Mouse (Mus musculus): ENCODE data around the gene Ubox5. TPM values are rescaled to one million over a fixed set of nuclear protein-coding genes. Genes with fewer than 3 reads are reported as not detected.
A peak's percentile ranks its signal among the peaks of the same experiment; 100 is the strongest.

Ubox5 gene
- polyA plus RNA-seq, 1 experiment from 2014 or later: 14.4 TPM

GRCm38 (mm10) chr2:130558015-130558414 lies 71.8 kb downstream of the Ubox5 start:
- peaks cover 3% of the 10 kb centered on the region for H3K4me1 ChIP-seq (replicated peaks; ENCODE audit: control insufficient read depth, insufficient read depth, low read length)
- WGBS: 69% methylated on average over 2 of the region's 2 CpGs
- H3K4me2 ChIP-seq: no peak overlapping the region
- no peak overlapping the region for H3K27ac ChIP-seq (ENCODE audit: low read depth, low read length)
- DNase-seq (ENCODE audit: low spot score): no peak
- no peak overlapping the region for H3K4me3 ChIP-seq (ENCODE audit: low read depth, low read length)
- no peaks in the 10 kb centered on the region for H3K9me3 ChIP-seq (ENCODE audit: control insufficient read depth, low read length)
- no peak for ATAC-seq (replicated peaks; ENCODE audit: low FRiP score)
- H3K27me3 ChIP-seq (replicated peaks; ENCODE audit: control insufficient read depth, insufficient read depth, low read length): no peaks in the 10 kb centered on the region
- H3K9ac ChIP-seq (ENCODE audit: low read depth, low read length): no peak overlapping the region
- peaks cover 6% of the 10 kb centered on the region for H3K36me3 ChIP-seq (ENCODE audit: control insufficient read depth, insufficient read depth, low read length)

GRCm38 (mm10) chr2:130557462-130557861 lies 72.4 kb downstream of the Ubox5 start:
- Histone ChIP-seq H3K27me3 (replicated peaks; ENCODE audit: control insufficient read depth, insufficient read depth, low read length) (no peaks in the 10 kb centered on the region), H3K9me3 (ENCODE audit: control insufficient read depth, low read length) (no peaks in the 10 kb centered on the region), H3K36me3 (ENCODE audit: control insufficient read depth, insufficient read depth, low read length) (peaks cover 6% of the 10 kb centered on the region), H3K4me1 (replicated peaks; ENCODE audit: control insufficient read depth, insufficient read depth, low read length) (no peaks in the 10 kb centered on the region), H3K9ac (ENCODE audit: low read depth, low read length) (no peak overlapping the region), H3K4me2 (no peak overlapping the region), H3K27ac (ENCODE audit: low read depth, low read length) (no peak overlapping the region), H3K4me3 (ENCODE audit: low read depth, low read length) (no peak overlapping the region)
- ATAC-seq (replicated peaks; ENCODE audit: low FRiP score) (no peak), DNase-seq (ENCODE audit: low spot score) (no peak)
- 93% methylated on average over 2 of the region's 2 CpGs for WGBS

GRCm38 (mm10) chr2:130556292-130556691 lies 73.5 kb downstream of the Ubox5 start:
- Histone ChIP-seq H3K4me3 (ENCODE audit: low read depth, low read length) (no peak overlapping the region), H3K9me3 (ENCODE audit: control insufficient read depth, low read length) (no peaks in the 10 kb centered on the region), H3K4me1 (replicated peaks; ENCODE audit: control insufficient read depth, insufficient read depth, low read length) (no peaks in the 10 kb centered on the region), H3K27ac (ENCODE audit: low read depth, low read length) (no peak overlapping the region), H3K9ac (ENCODE audit: low read depth, low read length) (no peak overlapping the region), H3K4me2 (no peak overlapping the region), H3K36me3 (ENCODE audit: control insufficient read depth, insufficient read depth, low read length) (peaks cover 9% of the 10 kb centered on the region), H3K27me3 (replicated peaks; ENCODE audit: control insufficient read depth, insufficient read depth, low read length) (no peaks in the 10 kb centered on the region)
- WGBS: 85% methylated on average over 1 of the region's 1 CpGs
- ATAC-seq (replicated peaks; ENCODE audit: low FRiP score): no peak
- DNase-seq (ENCODE audit: low spot score): no peak

GRCm38 (mm10) chr2:130554841-130555240 lies 75.0 kb downstream of the Ubox5 start:
- Histone ChIP-seq H3K4me1 (replicated peaks; ENCODE audit: control insufficient read depth, insufficient read depth, low read length) (no peaks in the 10 kb centered on the region), H3K4me2 (no peak overlapping the region), H3K27ac (ENCODE audit: low read depth, low read length) (no peak overlapping the region), H3K27me3 (replicated peaks; ENCODE audit: control insufficient read depth, insufficient read depth, low read length) (no peaks in the 10 kb centered on the region), H3K9ac (ENCODE audit: low read depth, low read length) (no peak overlapping the region), H3K4me3 (ENCODE audit: low read depth, low read length) (no peak overlapping the region), H3K9me3 (ENCODE audit: control insufficient read depth, low read length) (no peaks in the 10 kb centered on the region), H3K36me3 (ENCODE audit: control insufficient read depth, insufficient read depth, low read length) (peaks cover 12% of the 10 kb centered on the region)
- 78% methylated on average over 7 of the region's 7 CpGs for WGBS
- DNase-seq (ENCODE audit: low spot score) (no peak), ATAC-seq (replicated peaks; ENCODE audit: low FRiP score) (no peak)

- no peak overlapping the region for H3K9ac ChIP-seq (ENCODE audit: low read depth, low read length)
- H3K4me3 ChIP-seq (ENCODE audit: low read depth, low read length): no peak overlapping the region
- peaks cover 4% of the 10 kb centered on the region for H3K4me1 ChIP-seq (replicated peaks; ENCODE audit: control insufficient read depth, insufficient read depth, low read length)
- no peaks in the 10 kb centered on the region for H3K9me3 ChIP-seq (ENCODE audit: control insufficient read depth, low read length)
- H3K36me3 ChIP-seq (ENCODE audit: control insufficient read depth, insufficient read depth, low read length): peaks cover 36% of the 10 kb centered on the region
- DNase-seq (ENCODE audit: low spot score) (no peak), ATAC-seq (replicated peaks; ENCODE audit: low FRiP score) (peak; percentile 89)
- 66% methylated on average over 8 of the region's 8 CpGs for WGBS
- no peak overlapping the region for H3K27ac ChIP-seq (ENCODE audit: low read depth, low read length)
- H3K4me2 ChIP-seq: no peak overlapping the region
- no peaks in the 10 kb centered on the region for H3K27me3 ChIP-seq (replicated peaks; ENCODE audit: control insufficient read depth, insufficient read depth, low read length)
Measured at GRCm38 (mm10) chr2:130546957-130547356, 82.9 kb downstream of the Ubox5 start.

DNA sequence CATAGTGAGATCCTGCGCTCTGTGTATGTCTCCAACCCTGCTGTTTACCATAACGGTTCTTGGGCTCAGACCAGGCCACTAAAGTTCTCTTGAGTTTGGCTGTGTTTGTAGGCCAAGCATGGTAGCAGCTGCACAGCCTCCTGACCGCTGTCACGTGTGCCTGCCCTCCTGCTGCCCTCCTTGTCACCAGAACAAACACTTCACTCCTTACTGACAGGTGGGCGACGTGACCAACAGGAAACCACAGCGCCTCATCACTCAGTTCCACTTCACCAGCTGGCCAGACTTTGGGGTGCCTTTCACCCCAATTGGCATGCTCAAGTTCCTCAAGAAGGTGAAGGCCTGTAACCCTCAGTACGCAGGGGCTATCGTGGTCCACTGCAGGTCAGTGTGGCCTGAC lies 89.6 kb downstream of the Ubox5 start:
- 81% methylated on average over 9 of the region's 9 CpGs for WGBS

More for the DNA sequence above, 89.6 kb downstream of the Ubox5 start:
- Histone ChIP-seq H3K4me3 (ENCODE audit: low read depth, low read length) (no peak overlapping the region), H3K9me3 (ENCODE audit: control insufficient read depth, low read length) (no peaks in the 10 kb centered on the region), H3K27ac (ENCODE audit: low read depth, low read length) (no peak overlapping the region), H3K9ac (ENCODE audit: low read depth, low read length) (no peak overlapping the region), H3K4me2 (no peak overlapping the region), H3K4me1 (replicated peaks; ENCODE audit: control insufficient read depth, insufficient read depth, low read length) (no peaks in the 10 kb centered on the region; the same call in 1 of the 2 replicates), H3K27me3 (replicated peaks; ENCODE audit: control insufficient read depth, insufficient read depth, low read length) (no peaks in the 10 kb centered on the region), H3K36me3 (ENCODE audit: control insufficient read depth, insufficient read depth, low read length) (peaks cover 38% of the 10 kb centered on the region)
- ATAC-seq (replicated peaks; ENCODE audit: low FRiP score): no peak
- no peak for DNase-seq (ENCODE audit: low spot score)

Other genes with a start within 250 kb of the Ubox5 start
- gene Cpxm1, start 232.5 kb downstream of the Ubox5 start, polyA plus RNA-seq (2014; fragmentation: Nextera tagmentation; extraction: Ambion mirVana): 24.3 and 26.3 TPM in 2 replicates
- not detected in 2 replicates for gene Gm28372, start 224.8 kb downstream of the Ubox5 start, polyA plus RNA-seq (2014; fragmentation: Nextera tagmentation; extraction: Ambion mirVana)
- gene 1700020A23Rik, start 224.8 kb downstream of the Ubox5 start, polyA plus RNA-seq (2014; fragmentation: Nextera tagmentation; extraction: Ambion mirVana): not detected in 2 replicates
- gene Tmem239, start 223.6 kb downstream of the Ubox5 start, polyA plus RNA-seq (2014; fragmentation: Nextera tagmentation; extraction: Ambion mirVana): not detected in 2 replicates
- gene Vps16, start 205.7 kb downstream of the Ubox5 start, polyA plus RNA-seq (2014; fragmentation: Nextera tagmentation; extraction: Ambion mirVana): 69.6 and 80.5 TPM in 2 replicates
- gene Pced1a, start 205.3 kb downstream of the Ubox5 start, polyA plus RNA-seq (2014; fragmentation: Nextera tagmentation; extraction: Ambion mirVana): 7.6 and 7.8 TPM in 2 replicates
- 66.2 and 69.7 TPM in 2 replicates for gene Ptpra, start 179.8 kb downstream of the Ubox5 start, polyA plus RNA-seq (2014; fragmentation: Nextera tagmentation; extraction: Ambion mirVana)
- 119 and 122 TPM in 2 replicates for gene Mrps26, start 66.3 kb downstream of the Ubox5 start, polyA plus RNA-seq (2014; fragmentation: Nextera tagmentation; extraction: Ambion mirVana)
- not detected in 2 replicates for gene Oxt, start 53.9 kb downstream of the Ubox5 start, polyA plus RNA-seq (2014; fragmentation: Nextera tagmentation; extraction: Ambion mirVana)
- gene Avp, start 47.5 kb downstream of the Ubox5 start, polyA plus RNA-seq (2014; fragmentation: Nextera tagmentation; extraction: Ambion mirVana): not detected in 2 replicates
- 26.3 and 30.8 TPM in 2 replicates for gene Fastkd5, start within 50 bp of the Ubox5 start, polyA plus RNA-seq (2014; fragmentation: Nextera tagmentation; extraction: Ambion mirVana)
- gene Lzts3, start 12.8 kb upstream of the Ubox5 start, polyA plus RNA-seq (2014; fragmentation: Nextera tagmentation; extraction: Ambion mirVana): 0.36 and 0.38 TPM in 2 replicates
- gene Ddrgk1, start 34.6 kb upstream of the Ubox5 start, polyA plus RNA-seq (2014; fragmentation: Nextera tagmentation; extraction: Ambion mirVana): 61.2 and 62.9 TPM in 2 replicates
- 105 and 106 TPM in 2 replicates for gene Itpa, start 37.6 kb upstream of the Ubox5 start, polyA plus RNA-seq (2014; fragmentation: Nextera tagmentation; extraction: Ambion mirVana)
- gene Slc4a11, start 67.5 kb upstream of the Ubox5 start, polyA plus RNA-seq (2014; fragmentation: Nextera tagmentation; extraction: Ambion mirVana): 0.30 and 0.45 TPM in 2 replicates